Mouse (Mus musculus) heart, adult 8-10 months (tissue): ENCODE data around the gene Ly9. TPM values are rescaled to one million over a fixed set of nuclear protein-coding genes. Genes with fewer than 3 reads are reported as not detected.

Experiments
- DNase-seq: peaks from one replicate; pipeline ENCODE4 v3.0.0; 2022; ENCODE audit warnings: low spot score
- total RNA-seq, 4 experiments: library from RNA; stranded (reverse); gene quantifications; 2 replicates each; pipeline ENCODE4 v1.2.4; 2022

Ly9 gene
- under 1 TPM; 0.16 to 0.49 (median 0.31) TPM for total RNA-seq

GRCm38 (mm10) chr1:171607176-171607575, at the start of gene Ly9:
TSS of gene Ly9 (minus strand) at chr1:171607410.
- no peak for DNase-seq

GRCm38 (mm10) chr1:171652734-171653133, 45.5 kb upstream of the Ly9 start, which contains the start of gene Slamf7:
TSS of gene Slamf7 (minus strand) at chr1:171653035.
- no peak for DNase-seq

GRCm38 (mm10) chr1:171648840-171649239, 41.6 kb upstream of the Ly9 start:
- DNase-seq, result no peak

GRCm38 (mm10) chr1:171647716-171648115, 40.5 kb upstream of the Ly9 start:
- no peak for DNase-seq

- DNase-seq, result no peak
These were observed 39.3 kb upstream of the Ly9 start for GRCm38 (mm10) chr1:171646429-171646940.

- DNase-seq, result no peak
These were observed 36.4 kb upstream of the Ly9 start for GRCm38 (mm10) chr1:171643612-171644011.

- no peak for DNase-seq
These were observed 33.6 kb upstream of the Ly9 start for GRCm38 (mm10) chr1:171640796-171641195.

- DNase-seq, result no peak
These were observed 31.5 kb upstream of the Ly9 start for GRCm38 (mm10) chr1:171638686-171639085.

GRCm38 (mm10) chr1:171637101-171637500, 29.9 kb upstream of the Ly9 start:
- no peak for DNase-seq

- DNase-seq, result no peak
These were observed 28.5 kb upstream of the Ly9 start for GRCm38 (mm10) chr1:171635696-171636095.

GRCm38 (mm10) chr1:171631447-171631846, 24.2 kb upstream of the Ly9 start:
- DNase-seq, result peak; percentile 62

GRCm38 (mm10) chr1:171630912-171631311, 23.7 kb upstream of the Ly9 start:
- no peak for DNase-seq

- no peak for DNase-seq
These were observed 22.8 kb upstream of the Ly9 start for GRCm38 (mm10) chr1:171630041-171630440.

GRCm38 (mm10) chr1:171629168-171629567, 22.0 kb upstream of the Ly9 start:
- DNase-seq, result no peak

- DNase-seq, result no peak
These were observed 20.6 kb upstream of the Ly9 start for GRCm38 (mm10) chr1:171627801-171628200.

- no peak for DNase-seq
These were observed 12.9 kb upstream of the Ly9 start for GRCm38 (mm10) chr1:171620091-171620490.

- DNase-seq, result no peak
These were observed 12.4 kb upstream of the Ly9 start for GRCm38 (mm10) chr1:171619645-171620044.

- peak; percentile 42 for DNase-seq
These were observed 11.8 kb upstream of the Ly9 start for GRCm38 (mm10) chr1:171619001-171619400.

- DNase-seq, result no peak
These were observed 9.8 kb upstream of the Ly9 start for GRCm38 (mm10) chr1:171616881-171617515.

GRCm38 (mm10) chr1:171613962-171614361, 6.8 kb upstream of the Ly9 start:
- DNase-seq, result no peak

GRCm38 (mm10) chr1:171610781-171611180, 3.6 kb upstream of the Ly9 start:
- no peak for DNase-seq

GRCm38 (mm10) chr1:171610026-171610425, 2.8 kb upstream of the Ly9 start:
- DNase-seq, result no peak

GRCm38 (mm10) chr1:171606656-171607055, 554 bp downstream of the Ly9 start:
- DNase-seq, result no peak

- DNase-seq, result no peak
These were observed 2.5 kb downstream of the Ly9 start for GRCm38 (mm10) chr1:171604686-171605085.
